Mouse (Mus musculus): ENCODE measurements around the gene Hoxd13. TPM values are rescaled to one million over a fixed set of nuclear protein-coding genes. Genes with fewer than 3 reads are reported as not detected.
A peak's percentile ranks its signal among the peaks of the same experiment; 100 is the strongest.

The Hoxd13 gene
- polyA plus RNA-seq, 1 experiment from 2014 or later, result 0.77 TPM

- Histone ChIP-seq H3K9ac (no peak overlapping the region), H3K4me1 (replicated peaks) (peaks cover 6% of the 10 kb centered on the region), H3K4me2 (replicated peaks) (no peak overlapping the region), H3K9me3 (no peaks in the 10 kb centered on the region), H3K4me3 (replicated peaks) (no peak overlapping the region), H3K27ac (no peak overlapping the region), H3K27me3 (replicated peaks) (peaks cover 97% of the 10 kb centered on the region), H3K36me3 (no peaks in the 10 kb centered on the region)
- WGBS, result 9% methylated on average over 9 of the region's 9 CpGs
- ATAC-seq, result no peak
Measured at GRCm38 (mm10) chr2:74676376-74677052, 8.4 kb downstream of the Hoxd13 start.

GRCm38 (mm10) chr2:74677106-74677505 is 9.0 kb downstream of the Hoxd13 start:
- no peak overlapping the region for H3K4me3 ChIP-seq (replicated peaks)
- WGBS, result 27% methylated on average over 2 of the region's 2 CpGs
- peaks cover 12% of the 10 kb centered on the region for H3K4me1 ChIP-seq (replicated peaks)
- ATAC-seq, result no peak
- H3K36me3 ChIP-seq, result no peaks in the 10 kb centered on the region
- peaks cover 97% of the 10 kb centered on the region for H3K27me3 ChIP-seq (replicated peaks)
- H3K4me2 ChIP-seq (replicated peaks), result no peak overlapping the region
- no peaks in the 10 kb centered on the region for H3K9me3 ChIP-seq
- no peak overlapping the region for H3K9ac ChIP-seq
- no peak overlapping the region for H3K27ac ChIP-seq

- Histone ChIP-seq H3K36me3 (no peaks in the 10 kb centered on the region), H3K4me3 (replicated peaks) (peak within 1 kb of the TSS; percentile 16), H3K9ac (no peak within 1 kb of the TSS), H3K27ac (0 out of 2 replicates have a peak within 1 kb of the TSS, but pooled peaks have one; percentile 11), H3K4me2 (replicated peaks) (peak within 1 kb of the TSS; percentile 38), H3K4me1 (replicated peaks) (peaks cover 17% of the 10 kb centered on the region), H3K27me3 (replicated peaks) (peaks cover 99% of the 10 kb centered on the region), H3K9me3 (no peaks in the 10 kb centered on the region)
- no peak for ATAC-seq
- 3% methylated on average over 15 of the region's 15 CpGs for WGBS
Measured at GRCm38 (mm10) chr2:74678891-74679595, 10.9 kb downstream of the Hoxd13 start, which contains the start of gene Hoxd11. TSS of gene Hoxd11 (plus strand) at chr2:74679557.

- 0 out of 2 replicates have a peak overlapping the region, but pooled peaks have one; percentile 11 for H3K27ac ChIP-seq
- no peak for ATAC-seq
- peaks cover 17% of the 10 kb centered on the region for H3K4me1 ChIP-seq (replicated peaks)
- H3K9me3 ChIP-seq, result no peaks in the 10 kb centered on the region
- peak overlapping the region; percentile 38 for H3K4me2 ChIP-seq (replicated peaks)
- H3K4me3 ChIP-seq (replicated peaks), result peak overlapping the region; percentile 16
- peaks cover 99% of the 10 kb centered on the region for H3K27me3 ChIP-seq (replicated peaks)
- under 1% methylated on average over 26 of the region's 26 CpGs for WGBS
- no peak overlapping the region for H3K9ac ChIP-seq
- no peaks in the 10 kb centered on the region for H3K36me3 ChIP-seq
Measured at GRCm38 (mm10) chr2:74679596-74679971, 11.5 kb downstream of the Hoxd13 start.

- WGBS, result 2% methylated on average over 23 of the region's 23 CpGs
- Histone ChIP-seq H3K36me3 (no peaks in the 10 kb centered on the region), H3K27me3 (replicated peaks) (peaks cover 99% of the 10 kb centered on the region), H3K4me3 (replicated peaks) (peak overlapping the region; percentile 16), H3K9me3 (no peaks in the 10 kb centered on the region), H3K27ac (0 out of 2 replicates have a peak overlapping the region, but pooled peaks have one; percentile 11), H3K4me2 (replicated peaks) (peak overlapping the region; percentile 38), H3K9ac (no peak overlapping the region), H3K4me1 (replicated peaks) (peaks cover 17% of the 10 kb centered on the region)
- ATAC-seq, result no peak
Measured at GRCm38 (mm10) chr2:74679980-74680379, 11.9 kb downstream of the Hoxd13 start.

- H3K4me2 ChIP-seq (replicated peaks), result 0 out of 2 replicates have a peak overlapping the region, but pooled peaks have one; percentile 3
- no peaks in the 10 kb centered on the region for H3K36me3 ChIP-seq
- H3K4me3 ChIP-seq (replicated peaks), result peak overlapping the region; percentile 16; the same call in 1 of the 2 replicates
- WGBS, result 5% methylated on average over 21 of the region's 21 CpGs
- ATAC-seq, result no peak
- no peaks in the 10 kb centered on the region for H3K9me3 ChIP-seq
- no peak overlapping the region for H3K27ac ChIP-seq
- peaks cover 17% of the 10 kb centered on the region for H3K4me1 ChIP-seq (replicated peaks)
- no peak overlapping the region for H3K9ac ChIP-seq
- peaks cover 97% of the 10 kb centered on the region for H3K27me3 ChIP-seq (replicated peaks)
Measured at GRCm38 (mm10) chr2:74680561-74681398, 12.7 kb downstream of the Hoxd13 start.

- under 1% methylated on average over 78 of the region's 78 CpGs for WGBS
- ATAC-seq, result peak; percentile 54
- H3K27ac ChIP-seq, result no peak overlapping the region
- peak overlapping the region; percentile 48 for H3K4me2 ChIP-seq (replicated peaks)
- H3K4me3 ChIP-seq (replicated peaks), result peak overlapping the region; percentile 36
- H3K36me3 ChIP-seq, result no peaks in the 10 kb centered on the region
- no peaks in the 10 kb centered on the region for H3K9me3 ChIP-seq
- peaks cover 92% of the 10 kb centered on the region for H3K27me3 ChIP-seq (replicated peaks)
- 0 out of 2 replicates have a peak overlapping the region, but pooled peaks have one; percentile 32 for H3K9ac ChIP-seq
- peaks cover 17% of the 10 kb centered on the region for H3K4me1 ChIP-seq (replicated peaks)
Measured at GRCm38 (mm10) chr2:74681594-74682531, 13.8 kb downstream of the Hoxd13 start.

GRCm38 (mm10) chr2:74682796-74683195 is 14.7 kb downstream of the Hoxd13 start:
- Histone ChIP-seq H3K27me3 (replicated peaks) (peaks cover 92% of the 10 kb centered on the region), H3K4me2 (replicated peaks) (peak overlapping the region; percentile 48), H3K4me3 (replicated peaks) (peak overlapping the region; percentile 36), H3K4me1 (replicated peaks) (peaks cover 17% of the 10 kb centered on the region), H3K36me3 (no peaks in the 10 kb centered on the region), H3K9ac (peak overlapping the region; percentile 32), H3K27ac (no peak overlapping the region), H3K9me3 (no peaks in the 10 kb centered on the region)
- no peak for ATAC-seq
- under 1% methylated on average over 45 of the region's 51 CpGs for WGBS

- H3K9ac ChIP-seq, result no peak overlapping the region
- H3K4me2 ChIP-seq (replicated peaks), result no peak overlapping the region
- 0 out of 2 replicates have a peak overlapping the region, but pooled peaks have one; percentile 14 for H3K27ac ChIP-seq
- no peak for ATAC-seq
- no peaks in the 10 kb centered on the region for H3K9me3 ChIP-seq
- peak overlapping the region; percentile 14; the same call in 1 of the 2 replicates for H3K4me3 ChIP-seq (replicated peaks)
- no peaks in the 10 kb centered on the region for H3K36me3 ChIP-seq
- 2% methylated on average over 18 of the region's 18 CpGs for WGBS
- H3K4me1 ChIP-seq (replicated peaks), result peaks cover 17% of the 10 kb centered on the region
- peaks cover 91% of the 10 kb centered on the region for H3K27me3 ChIP-seq (replicated peaks)
Measured at GRCm38 (mm10) chr2:74683471-74683951, 15.4 kb downstream of the Hoxd13 start.

GRCm38 (mm10) chr2:74684106-74684505 is 16.0 kb downstream of the Hoxd13 start:
- H3K27me3 ChIP-seq (replicated peaks), result peaks cover 88% of the 10 kb centered on the region
- no peaks in the 10 kb centered on the region for H3K36me3 ChIP-seq
- no peak for ATAC-seq
- 3% methylated on average over 12 of the region's 12 CpGs for WGBS
- no peaks in the 10 kb centered on the region for H3K9me3 ChIP-seq
- H3K9ac ChIP-seq, result no peak overlapping the region
- H3K27ac ChIP-seq, result no peak overlapping the region
- no peak overlapping the region for H3K4me2 ChIP-seq (replicated peaks)
- peak overlapping the region; percentile 14; the same call in 1 of the 2 replicates for H3K4me3 ChIP-seq (replicated peaks)
- H3K4me1 ChIP-seq (replicated peaks), result peaks cover 17% of the 10 kb centered on the region

GRCm38 (mm10) chr2:74685059-74685603 is 17.0 kb downstream of the Hoxd13 start:
- Histone ChIP-seq H3K9me3 (no peaks in the 10 kb centered on the region), H3K27ac (no peak overlapping the region), H3K4me3 (replicated peaks) (no peak overlapping the region), H3K4me2 (replicated peaks) (no peak overlapping the region), H3K36me3 (no peaks in the 10 kb centered on the region), H3K27me3 (replicated peaks) (peaks cover 88% of the 10 kb centered on the region), H3K9ac (no peak overlapping the region), H3K4me1 (replicated peaks) (peaks cover 15% of the 10 kb centered on the region)
- ATAC-seq, result no peak
- WGBS, result 17% methylated on average over 4 of the region's 4 CpGs
